Mouse (Mus musculus): Measurements from ENCODE around the gene Celf2.

DNA sequence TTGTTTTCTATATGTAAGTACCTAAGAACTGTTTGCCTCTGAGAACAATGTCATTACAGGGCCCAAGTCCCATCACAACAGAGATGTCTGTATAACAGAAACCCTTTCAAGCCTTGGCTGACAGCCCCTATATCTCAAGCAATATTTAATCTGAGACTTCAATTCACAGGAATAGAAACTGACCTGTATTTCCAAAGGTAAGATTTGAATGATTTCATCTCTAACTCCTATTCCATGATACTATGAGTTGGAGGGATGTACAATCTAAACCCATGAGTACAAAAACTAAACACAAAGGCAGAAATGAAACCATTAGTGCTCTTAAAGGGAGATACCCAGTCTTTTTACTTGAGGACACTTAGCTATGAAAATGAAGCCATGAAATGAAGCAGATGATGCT is 790.5 kb downstream of the Celf2 start:
- TF ChIP-seq HCFC1 (IDR thresholded peaks at IDR 0.05; ENCODE audit: borderline replicate concordance, insufficient read depth, low read length) (no peak), ZC3H11A (IDR thresholded peaks at IDR 0.05; ENCODE audit: borderline replicate concordance, low read depth, low read length) (no peak)

Data from ES-E14 (cell line).